Comparison of ENCODE assay signal across 11 mouse cellular contexts in genomic region chr7:63586184-63586870, GRCm38 (mm10).
DNase-seq lines count a peak whose midpoint lies in the region; ATAC-seq and TF ChIP-seq lines count a peak whose summit lies in the region.
"Had no signal": no experiment of that assay in that cellular context is flagged by ENCODE, and none has a peak within 500 bp of the region (broad histone marks: within the 10 kb centered on the region; RNA-seq: fewer than 3 reads in every experiment).

No protein-coding gene starts in this region.

- TF ChIP-seq EP300 in ES-Bruce4 (IDR thresholded peaks at IDR 0.05; ENCODE audit: insufficient read depth, low read depth, low read length): no peak
- no peak for TF ChIP-seq EP300 in liver, postnatal 0 days (IDR thresholded peaks at IDR 0.05; ENCODE audit: low read depth)

- H3K4me1 ChIP-seq in ES-Bruce4 (ENCODE audit: control insufficient read depth, insufficient read depth, low read length): no peaks in the 10 kb centered on the region
- no peaks in the 10 kb centered on the region for H3K4me1 ChIP-seq in hindbrain, embryonic 13.5 days (replicated peaks)
- no peaks in the 10 kb centered on the region for H3K4me1 ChIP-seq in liver, postnatal 0 days (ENCODE audit: insufficient read depth)
- H3K4me1 ChIP-seq: heart, embryonic 12.5 days; intestine, embryonic 15.5 days had no signal

- no peak for TF ChIP-seq POLR2A in ES-Bruce4 (IDR thresholded peaks at IDR 0.05; ENCODE audit: insufficient read depth, low read length)

- no peaks in the 10 kb centered on the region for H3K9me3 ChIP-seq in ES-Bruce4 (replicated peaks; ENCODE audit: control insufficient read depth, insufficient read depth, low read length, poor library complexity, severe bottlenecking)
- no peaks in the 10 kb centered on the region for H3K9me3 ChIP-seq in hindbrain, embryonic 13.5 days
- H3K9me3 ChIP-seq in liver, postnatal 0 days (ENCODE audit: low read length): no peaks in the 10 kb centered on the region
- H3K9me3 ChIP-seq: heart, embryonic 12.5 days; intestine, embryonic 15.5 days had no signal

- peak; percentile 68 for ATAC-seq in hindbrain, embryonic 13.5 days (ENCODE audit: low FRiP score)
- ATAC-seq in liver, postnatal 0 days: no peak
- ATAC-seq: intestine, embryonic 15.5 days had no signal

- no peaks in the 10 kb centered on the region for H3K27me3 ChIP-seq in ES-Bruce4 (ENCODE audit: control insufficient read depth, insufficient read depth, low read length, poor library complexity, severe bottlenecking)
- no peaks in the 10 kb centered on the region for H3K27me3 ChIP-seq in hindbrain, embryonic 13.5 days
- no peaks in the 10 kb centered on the region for H3K27me3 ChIP-seq in liver, postnatal 0 days (ENCODE audit: insufficient read depth, low read length)
- H3K27me3 ChIP-seq: heart, embryonic 12.5 days; intestine, embryonic 15.5 days had no signal

- no peak overlapping the region for H3K9ac ChIP-seq in ES-Bruce4 (ENCODE audit: low read depth, poor library complexity, severe bottlenecking)
- H3K9ac ChIP-seq in hindbrain, embryonic 13.5 days: no peak overlapping the region
- no peak overlapping the region for H3K9ac ChIP-seq in liver, postnatal 0 days (replicated peaks)
- H3K9ac ChIP-seq: heart, embryonic 12.5 days; intestine, embryonic 15.5 days had no signal

- peak; percentile 42 for DNase-seq in layer of hippocampus, adult 11-12 months (ENCODE audit: low spot score)
- DNase-seq in layer of hippocampus, adult 8-10 months (ENCODE audit: low spot score in 2 of 2): no peak
- peak; percentile 89 for DNase-seq in cerebellum, adult 9-10 months
- DNase-seq in lung, postnatal 14 days: no peak
- DNase-seq in liver, postnatal 0 days: no peak
- DNase-seq in kidney, postnatal 25 days: no peak
- DNase-seq: right cerebral cortex, postnatal 14 days had no signal

- peak; percentile 4 for TF ChIP-seq CTCF in ES-Bruce4 (IDR thresholded peaks at IDR 0.05; ENCODE audit: low read depth, low read length)
- TF ChIP-seq CTCF in liver, postnatal 0 days (IDR thresholded peaks at IDR 0.05; ENCODE audit: low read depth): no peak

- H3K36me3 ChIP-seq in ES-Bruce4 (ENCODE audit: control insufficient read depth, insufficient read depth, low read length, poor library complexity, severe bottlenecking): no peaks in the 10 kb centered on the region
- no peaks in the 10 kb centered on the region for H3K36me3 ChIP-seq in hindbrain, embryonic 13.5 days
- no peaks in the 10 kb centered on the region for H3K36me3 ChIP-seq in liver, postnatal 0 days (replicated peaks; ENCODE audit: insufficient read depth, low read length)
- H3K36me3 ChIP-seq: heart, embryonic 12.5 days; intestine, embryonic 15.5 days had no signal

- no peak overlapping the region for H3K4me3 ChIP-seq in ES-Bruce4 (ENCODE audit: low read depth, low read length)
- H3K4me3 ChIP-seq in hindbrain, embryonic 13.5 days: no peak overlapping the region
- H3K4me3 ChIP-seq in liver, postnatal 0 days (ENCODE audit: low read depth, low read length): no peak overlapping the region
- H3K4me3 ChIP-seq: heart, embryonic 12.5 days; intestine, embryonic 15.5 days had no signal

- no peak overlapping the region for H3K27ac ChIP-seq in ES-Bruce4 (ENCODE audit: insufficient read depth, low read length)
- H3K27ac ChIP-seq in hindbrain, embryonic 13.5 days: no peak overlapping the region
- H3K27ac ChIP-seq in liver, postnatal 0 days (ENCODE audit: low read depth): no peak overlapping the region
- H3K27ac ChIP-seq: intestine, embryonic 15.5 days had no signal

- WGBS in hindbrain, embryonic 13.5 days: 59% methylated on average over 2 of the region's 2 CpGs
- WGBS in liver, postnatal 0 days (ENCODE audit: insufficient replicate concordance): 56% methylated on average over 2 of the region's 2 CpGs

- no peak overlapping the region for H3K4me2 ChIP-seq in hindbrain, embryonic 13.5 days
- H3K4me2 ChIP-seq in liver, postnatal 0 days (ENCODE audit: low read depth, low read length): no peak overlapping the region
- H3K4me2 ChIP-seq: heart, embryonic 12.5 days; intestine, embryonic 15.5 days had no signal

Comparison
In these comparisons a context has a peak if more than half of its experiments do, and no peak if none do; other contexts are left out.
1. DNase-seq: peak in layer of hippocampus, adult 11-12 months (single experiment) and cerebellum, adult 9-10 months (single experiment); none in layer of hippocampus, adult 8-10 months (0 of 2), lung, postnatal 14 days (single experiment), liver, postnatal 0 days (single experiment) and kidney, postnatal 25 days (0 of 2).